Mouse (Mus musculus): Measurements from ENCODE around the gene Lifr. TPM values are rescaled to one million over a fixed set of nuclear protein-coding genes. Genes with fewer than 3 reads are reported as not detected.

Lifr gene
- total and polyA plus RNA-seq, 2 experiments: 134 to 431 TPM

- Histone ChIP-seq H3K4me1 (ENCODE audit: control insufficient read depth, insufficient read depth, low read length) (no peaks in the 10 kb centered on the region), H3K27ac (replicated peaks; ENCODE audit: insufficient read depth, low read depth, low read length) (no peak overlapping the region), H3K27me3 (ENCODE audit: control insufficient read depth, insufficient read depth, low read length) (no peaks in the 10 kb centered on the region), H3K36me3 (ENCODE audit: control insufficient read depth, insufficient read depth, low read length) (no peaks in the 10 kb centered on the region), H3K4me3 (ENCODE audit: insufficient read depth, low read depth, low read length) (no peak overlapping the region), H3K9ac (ENCODE audit: low read depth, low read length) (no peak overlapping the region), H3K79me2 (ENCODE audit: control insufficient read depth, insufficient read depth, low read length) (no peaks in the 10 kb centered on the region)
- 69% methylated on average over 5 of the region's 5 CpGs for WGBS
- TF ChIP-seq CTCF (IDR thresholded peaks at IDR 0.05; ENCODE audit: low read depth, low read length) (no peak), POLR2A (IDR thresholded peaks at IDR 0.05; ENCODE audit: extremely low read depth, insufficient read depth, low read length) (no peak)
- no peak for DNase-seq (ENCODE audit: extremely low read depth, low read depth, low spot score)
These were observed 14.8 kb downstream of the Lifr start for GRCm38 (mm10) chr15:7105224-7105623.

- H3K27ac ChIP-seq (replicated peaks; ENCODE audit: insufficient read depth, low read depth, low read length): no peak overlapping the region
- TF ChIP-seq CTCF (IDR thresholded peaks at IDR 0.05; ENCODE audit: low read depth, low read length) (no peak), POLR2A (IDR thresholded peaks at IDR 0.05; ENCODE audit: extremely low read depth, insufficient read depth, low read length) (no peak)
- H3K4me1 ChIP-seq (ENCODE audit: control insufficient read depth, insufficient read depth, low read length): no peaks in the 10 kb centered on the region
- H3K79me2 ChIP-seq (ENCODE audit: control insufficient read depth, insufficient read depth, low read length): no peaks in the 10 kb centered on the region
- 96% methylated on average over 6 of the region's 6 CpGs for WGBS
- H3K4me3 ChIP-seq (ENCODE audit: insufficient read depth, low read depth, low read length): no peak overlapping the region
- no peak overlapping the region for H3K9ac ChIP-seq (ENCODE audit: low read depth, low read length)
- DNase-seq (ENCODE audit: extremely low read depth, low read depth, low spot score): no peak
- no peaks in the 10 kb centered on the region for H3K36me3 ChIP-seq (ENCODE audit: control insufficient read depth, insufficient read depth, low read length)
- H3K27me3 ChIP-seq (ENCODE audit: control insufficient read depth, insufficient read depth, low read length): no peaks in the 10 kb centered on the region
These were observed 17.7 kb downstream of the Lifr start for GRCm38 (mm10) chr15:7108160-7108559.

- Histone ChIP-seq H3K79me2 (ENCODE audit: control insufficient read depth, insufficient read depth, low read length) (no peaks in the 10 kb centered on the region), H3K4me1 (ENCODE audit: control insufficient read depth, insufficient read depth, low read length) (no peaks in the 10 kb centered on the region), H3K27me3 (ENCODE audit: control insufficient read depth, insufficient read depth, low read length) (no peaks in the 10 kb centered on the region), H3K36me3 (ENCODE audit: control insufficient read depth, insufficient read depth, low read length) (no peaks in the 10 kb centered on the region), H3K4me3 (ENCODE audit: insufficient read depth, low read depth, low read length) (no peak overlapping the region), H3K9ac (ENCODE audit: low read depth, low read length) (no peak overlapping the region), H3K27ac (replicated peaks; ENCODE audit: insufficient read depth, low read depth, low read length) (no peak overlapping the region)
- 89% methylated on average over 6 of the region's 6 CpGs for WGBS
- TF ChIP-seq POLR2A (IDR thresholded peaks at IDR 0.05; ENCODE audit: extremely low read depth, insufficient read depth, low read length) (no peak), CTCF (IDR thresholded peaks at IDR 0.05; ENCODE audit: low read depth, low read length) (no peak)
- no peak for DNase-seq (ENCODE audit: extremely low read depth, low read depth, low spot score)
These were observed 22.0 kb downstream of the Lifr start for GRCm38 (mm10) chr15:7112227-7112907.

- H3K4me1 ChIP-seq (ENCODE audit: control insufficient read depth, insufficient read depth, low read length): no peaks in the 10 kb centered on the region
- H3K4me3 ChIP-seq (ENCODE audit: insufficient read depth, low read depth, low read length): no peak overlapping the region
- H3K79me2 ChIP-seq (ENCODE audit: control insufficient read depth, insufficient read depth, low read length): no peaks in the 10 kb centered on the region
- TF ChIP-seq POLR2A (IDR thresholded peaks at IDR 0.05; ENCODE audit: extremely low read depth, insufficient read depth, low read length): no peak
- no peak for TF ChIP-seq CTCF (IDR thresholded peaks at IDR 0.05; ENCODE audit: low read depth, low read length)
- H3K9ac ChIP-seq (ENCODE audit: low read depth, low read length): no peak overlapping the region
- H3K36me3 ChIP-seq (ENCODE audit: control insufficient read depth, insufficient read depth, low read length): no peaks in the 10 kb centered on the region
- DNase-seq (ENCODE audit: extremely low read depth, low read depth, low spot score): peak; percentile 29
- no peak overlapping the region for H3K27ac ChIP-seq (replicated peaks; ENCODE audit: insufficient read depth, low read depth, low read length)
- H3K27me3 ChIP-seq (ENCODE audit: control insufficient read depth, insufficient read depth, low read length): no peaks in the 10 kb centered on the region
- 68% methylated on average over 3 of the region's 3 CpGs for WGBS
These were observed 23.5 kb downstream of the Lifr start for GRCm38 (mm10) chr15:7113906-7114305.

GRCm38 (mm10) chr15:7115326-7116003 is 25.1 kb downstream of the Lifr start:
- Histone ChIP-seq H3K27me3 (ENCODE audit: control insufficient read depth, insufficient read depth, low read length) (no peaks in the 10 kb centered on the region), H3K4me1 (ENCODE audit: control insufficient read depth, insufficient read depth, low read length) (peaks cover 2% of the 10 kb centered on the region; the same call in 1 of the 2 replicates), H3K9ac (ENCODE audit: low read depth, low read length) (no peak overlapping the region), H3K4me3 (ENCODE audit: insufficient read depth, low read depth, low read length) (no peak overlapping the region), H3K79me2 (ENCODE audit: control insufficient read depth, insufficient read depth, low read length) (no peaks in the 10 kb centered on the region), H3K36me3 (ENCODE audit: control insufficient read depth, insufficient read depth, low read length) (no peaks in the 10 kb centered on the region), H3K27ac (replicated peaks; ENCODE audit: insufficient read depth, low read depth, low read length) (no peak overlapping the region)
- no peak for DNase-seq (ENCODE audit: extremely low read depth, low read depth, low spot score)
- 80% methylated on average over 7 of the region's 7 CpGs for WGBS
- TF ChIP-seq POLR2A (IDR thresholded peaks at IDR 0.05; ENCODE audit: extremely low read depth, insufficient read depth, low read length): no peak
- no peak for TF ChIP-seq CTCF (IDR thresholded peaks at IDR 0.05; ENCODE audit: low read depth, low read length)

GRCm38 (mm10) chr15:7116216-7116615 is 25.8 kb downstream of the Lifr start:
- no peak overlapping the region for H3K27ac ChIP-seq (replicated peaks; ENCODE audit: insufficient read depth, low read depth, low read length)
- peaks cover 2% of the 10 kb centered on the region; the same call in 1 of the 2 replicates for H3K4me1 ChIP-seq (ENCODE audit: control insufficient read depth, insufficient read depth, low read length)
- 81% methylated on average over 1 of the region's 1 CpGs for WGBS
- no peaks in the 10 kb centered on the region for H3K79me2 ChIP-seq (ENCODE audit: control insufficient read depth, insufficient read depth, low read length)
- no peak overlapping the region for H3K4me3 ChIP-seq (ENCODE audit: insufficient read depth, low read depth, low read length)
- no peak for DNase-seq (ENCODE audit: extremely low read depth, low read depth, low spot score)
- no peaks in the 10 kb centered on the region for H3K27me3 ChIP-seq (ENCODE audit: control insufficient read depth, insufficient read depth, low read length)
- H3K36me3 ChIP-seq (ENCODE audit: control insufficient read depth, insufficient read depth, low read length): no peaks in the 10 kb centered on the region
- no peak overlapping the region for H3K9ac ChIP-seq (ENCODE audit: low read depth, low read length)
- TF ChIP-seq CTCF (IDR thresholded peaks at IDR 0.05; ENCODE audit: low read depth, low read length) (no peak), POLR2A (IDR thresholded peaks at IDR 0.05; ENCODE audit: extremely low read depth, insufficient read depth, low read length) (no peak)
